Mouse (Mus musculus) cerebellum, adult 2 months (tissue): Measurements from ENCODE around the gene Serping1.

ENCODE experiments used
- CTCF ChIP-seq: fragments of 200-500 bp; IDR thresholded peaks from 2 replicates; pipeline ENCODE4 v1.5.1; 2011; ENCODE audit warnings: low read depth, mild to moderate bottlenecking, control low read depth, low read length, moderate library complexity, borderline replicate concordance; ENCODE audit not compliant: insufficient read depth
- POLR2A ChIP-seq: fragments of 200-500 bp; IDR thresholded peaks from 2 replicates; pipeline ENCODE4 v1.6.1; 2011; ENCODE audit warnings: low read length, control low read depth, borderline replicate concordance; ENCODE audit not compliant: insufficient read depth

DNA sequence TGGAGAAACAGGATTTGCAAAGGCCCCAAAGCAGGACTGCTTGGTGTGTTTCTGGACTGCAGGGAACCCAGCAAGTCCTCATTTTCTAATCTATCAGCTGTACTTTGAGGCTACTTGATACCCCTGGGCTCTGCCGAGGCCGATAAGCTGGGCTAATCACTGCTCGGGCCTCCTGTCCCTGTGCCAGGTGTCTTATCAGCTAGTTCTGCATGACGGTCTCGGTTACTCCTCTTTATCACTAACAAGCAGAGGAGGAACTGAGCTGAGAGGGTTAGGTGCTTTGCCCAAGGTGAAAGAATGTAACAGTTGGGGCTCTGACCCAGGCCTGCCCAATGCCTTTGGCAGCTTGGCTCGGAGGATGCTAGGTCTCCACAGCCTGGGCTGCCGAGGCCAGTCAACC, 36.6 kb upstream of the Serping1 start:
- no peak for TF ChIP-seq POLR2A
- TF ChIP-seq CTCF = no peak
